27 mouse cellular contexts compared by ENCODE assay signal in genomic region chr11:23023155-23023554, GRCm38 (mm10).
"Had no signal": no experiment of that assay in that cellular context is flagged by ENCODE, and none has a peak within 500 bp of the region (broad histone marks: within the 10 kb centered on the region; RNA-seq: fewer than 3 reads in every experiment).

No protein-coding gene starts in this region.

- H3K27me3 ChIP-seq: heart, embryonic 12.5 days; hindbrain, embryonic 12.5 days; intestine, embryonic 15.5 days; limb, embryonic 12.5 days; liver, embryonic 13.5 days had no signal

- ATAC-seq: hindbrain, embryonic 16.5 days; inflammation-experienced regulatory T-cells, adult 6 months; intestine, embryonic 15.5 days; intestine, postnatal 0 days had no signal

- H3K9me3 ChIP-seq: heart, embryonic 10.5 days; heart, embryonic 12.5 days; hindbrain, embryonic 10.5 days; hindbrain, embryonic 12.5 days; intestine, embryonic 15.5 days; limb, embryonic 10.5 days; limb, embryonic 12.5 days; liver, embryonic 13.5 days had no signal

- H3K4me2 ChIP-seq: heart, embryonic 12.5 days; hindbrain, embryonic 12.5 days; hindbrain, embryonic 14.5 days; intestine, embryonic 15.5 days; limb, embryonic 12.5 days; liver, embryonic 11.5 days; liver, embryonic 13.5 days had no signal

- H3K4me1 ChIP-seq: heart, embryonic 10.5 days; heart, embryonic 12.5 days; hindbrain, embryonic 12.5 days; intestine, embryonic 15.5 days; limb, embryonic 12.5 days; liver, embryonic 13.5 days had no signal

- H3K4me3 ChIP-seq: gastrocnemius, adult 2 months; heart, embryonic 10.5 days; heart, embryonic 12.5 days; hindbrain, embryonic 10.5 days; hindbrain, embryonic 12.5 days; intestine, embryonic 15.5 days; left cerebral cortex, adult 2 months; limb, embryonic 10.5 days; limb, embryonic 12.5 days; liver, embryonic 13.5 days had no signal

- H3K36me3 ChIP-seq: heart, embryonic 10.5 days; hindbrain, embryonic 10.5 days; hindbrain, embryonic 12.5 days; intestine, embryonic 15.5 days; limb, embryonic 10.5 days; limb, embryonic 12.5 days; liver, embryonic 13.5 days had no signal

- H3K9ac ChIP-seq: heart, embryonic 12.5 days; hindbrain, embryonic 12.5 days; hindbrain, embryonic 14.5 days; intestine, embryonic 15.5 days; limb, embryonic 12.5 days; liver, embryonic 13.5 days had no signal

- H3K27ac ChIP-seq: gastrocnemius, adult 2 months; heart, embryonic 10.5 days; hindbrain, embryonic 10.5 days; hindbrain, embryonic 12.5 days; hindbrain, embryonic 14.5 days; intestine, embryonic 15.5 days; left cerebral cortex, adult 2 months; limb, embryonic 10.5 days; limb, embryonic 12.5 days; liver, embryonic 13.5 days had no signal

- DNase-seq: gastrocnemius, adult 2 months; gastrocnemius, postnatal 10 days; gastrocnemius, postnatal 36 days; heart, adult 18-20 months; heart, postnatal 10 days; heart, postnatal 4 days; kidney, adult 18-20 months; kidney, adult 8-10 months; kidney, postnatal 10 days; kidney, postnatal 25 days; kidney, postnatal 4 days; layer of hippocampus, adult 9-11 months; liver; liver, embryonic 13.5 days had no signal
